Comparison of ENCODE assay signal across 8 mouse cellular contexts in the genomic region with DNA sequence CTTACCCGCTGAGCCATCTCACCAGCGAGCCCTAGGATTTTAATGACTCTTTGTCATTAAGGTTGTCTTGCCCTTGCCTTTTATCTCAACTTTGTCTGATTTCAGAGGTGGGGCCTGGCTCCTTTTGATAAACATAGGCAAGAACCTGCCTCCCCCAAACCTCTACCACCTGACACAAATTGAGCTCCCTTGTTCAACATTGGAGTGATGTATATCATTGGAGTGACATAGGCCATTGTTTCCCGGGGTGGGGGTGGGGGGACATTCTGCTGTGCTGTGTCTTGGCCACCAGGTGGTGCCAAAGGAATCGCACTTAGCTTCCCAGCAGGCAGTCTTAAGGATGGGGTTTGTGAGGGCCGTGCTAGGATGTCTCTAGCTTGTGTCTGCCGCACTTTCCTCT. TPM values are rescaled to one million over a fixed set of nuclear protein-coding genes. Genes with fewer than 3 reads are reported as not detected.
A peak's percentile ranks its signal among the peaks of the same experiment; 100 is the strongest.
DNase-seq lines count a peak whose midpoint lies in the region; ATAC-seq and TF ChIP-seq lines count a peak whose summit lies in the region.

No protein-coding gene starts in this region.

- ATAC-seq in intestine, postnatal 0 days: no peak
- peak; percentile 55; the same call in 1 of the 2 replicates for ATAC-seq in midbrain, embryonic 14.5 days (ENCODE audit: low FRiP score, low TSS enrichment)

- H3K9me3 ChIP-seq in forebrain, embryonic 10.5 days: no peaks in the 10 kb centered on the region
- H3K9me3 ChIP-seq in intestine, postnatal 0 days (ENCODE audit: control insufficient read depth): no peaks in the 10 kb centered on the region
- H3K9me3 ChIP-seq in midbrain, embryonic 14.5 days (ENCODE audit: control insufficient read depth, low read length): no peaks in the 10 kb centered on the region

- intact Hi-C loops in gastrocnemius, postnatal 14 days (cut with DNase I; ENCODE audit: low total_unique reads): no loop called here

- no peaks in the 10 kb centered on the region for H3K36me3 ChIP-seq in forebrain, embryonic 10.5 days (replicated peaks)
- no peaks in the 10 kb centered on the region for H3K36me3 ChIP-seq in intestine, postnatal 0 days (ENCODE audit: control insufficient read depth, insufficient read depth)
- H3K36me3 ChIP-seq in midbrain, embryonic 14.5 days (ENCODE audit: control insufficient read depth, insufficient read depth, low read length): no peaks in the 10 kb centered on the region

- 33% methylated on average over 6 of the region's 6 CpGs for WGBS in forebrain, embryonic 10.5 days
- 24% methylated on average over 6 of the region's 6 CpGs for WGBS in intestine, postnatal 0 days
- WGBS in midbrain, embryonic 14.5 days: 33% methylated on average over 6 of the region's 6 CpGs

- peak; percentile 16 for DNase-seq in gastrocnemius, postnatal 14 days
- DNase-seq in gastrocnemius, adult 18-20 months (ENCODE audit: low spot score): no peak
- DNase-seq in 416B (ENCODE audit: low read depth) (peak; percentile 59), adipocyte (ENCODE audit: low spot score) (peak; percentile 68)
- peak; percentile 50 for DNase-seq in forebrain, embryonic 10.5 days (ENCODE audit: extremely low spot score, low spot score)
- DNase-seq in midbrain, embryonic 14.5 days: peak; percentile 58
- no peak for DNase-seq in T-cell, adult 2 months (ENCODE audit: low spot score)

- peak; percentile 86 for TF ChIP-seq CTCF in intestine, postnatal 0 days (IDR thresholded peaks at IDR 0.05; ENCODE audit: low read depth)

- H3K4me2 ChIP-seq in intestine, postnatal 0 days (replicated peaks; ENCODE audit: low read depth): no peak overlapping the region
- no peak overlapping the region for H3K4me2 ChIP-seq in midbrain, embryonic 14.5 days (ENCODE audit: low read length)

- no peak overlapping the region for H3K27ac ChIP-seq in forebrain, embryonic 10.5 days
- no peak overlapping the region for H3K27ac ChIP-seq in intestine, postnatal 0 days (ENCODE audit: low read depth, low read length)
- no peak overlapping the region for H3K27ac ChIP-seq in midbrain, embryonic 14.5 days (replicated peaks; ENCODE audit: low read depth, low read length)

- H3K27me3 ChIP-seq in forebrain, embryonic 10.5 days (ENCODE audit: poor library complexity, severe bottlenecking): no peaks in the 10 kb centered on the region
- no peaks in the 10 kb centered on the region for H3K27me3 ChIP-seq in intestine, postnatal 0 days (replicated peaks; ENCODE audit: control insufficient read depth, insufficient read depth, low read length)
- H3K27me3 ChIP-seq in midbrain, embryonic 14.5 days (ENCODE audit: control insufficient read depth, insufficient read depth, low read length): no peaks in the 10 kb centered on the region

- no peak overlapping the region for H3K4me3 ChIP-seq in forebrain, embryonic 10.5 days
- H3K4me3 ChIP-seq in intestine, postnatal 0 days (ENCODE audit: low read depth, low read length): no peak overlapping the region
- no peak overlapping the region for H3K4me3 ChIP-seq in midbrain, embryonic 14.5 days (replicated peaks; ENCODE audit: low read depth, low read length)

- H3K9ac ChIP-seq in intestine, postnatal 0 days (ENCODE audit: low read depth, low read length): no peak overlapping the region
- no peak overlapping the region for H3K9ac ChIP-seq in midbrain, embryonic 14.5 days (replicated peaks; ENCODE audit: low read length)

- no peaks in the 10 kb centered on the region for H3K4me1 ChIP-seq in forebrain, embryonic 10.5 days
- H3K4me1 ChIP-seq in intestine, postnatal 0 days (replicated peaks; ENCODE audit: control insufficient read depth, insufficient read depth, low read length): no peaks in the 10 kb centered on the region
- no peaks in the 10 kb centered on the region for H3K4me1 ChIP-seq in midbrain, embryonic 14.5 days (ENCODE audit: control insufficient read depth, insufficient read depth, low read length)

RNA-seq across cellular contexts. Expression of a gene that starts 17.7 kb away (rescaled TPM):
- 10 to 100 TPM; 73.7 to 98.4 TPM for total RNA-seq in gastrocnemius, postnatal 14 days (2021)
- total RNA-seq in gastrocnemius, adult 18-20 months (2021): 10 to 100 TPM; 38.3 to 70.3 TPM
- polyA plus RNA-seq in forebrain, embryonic 10.5 days (2016; fragmentation: Nextera tagmentation; extraction: Ambion mirVana): 171 and 173 TPM in 2 replicates
- 173 and 176 TPM in 2 replicates for polyA plus RNA-seq in intestine, postnatal 0 days (2015; fragmentation: Nextera tagmentation; extraction: Ambion mirVana)
- polyA plus RNA-seq in midbrain, embryonic 14.5 days (2014; fragmentation: Nextera tagmentation; extraction: Ambion mirVana): 186 and 194 TPM in 2 replicates

Comparison
In these comparisons a context has a peak if more than half of its experiments do, and no peak if none do; other contexts are left out.
1. DNase-seq: peak in gastrocnemius, postnatal 14 days (single experiment), 416B (single experiment), adipocyte (single experiment), forebrain, embryonic 10.5 days (single experiment) and midbrain, embryonic 14.5 days (single experiment); none in gastrocnemius, adult 18-20 months (single experiment) and T-cell, adult 2 months (single experiment).